Mouse (Mus musculus) ES-Bruce4 (cell line): Measurements from ENCODE around the gene Orm3.

Experiments
- CTCF ChIP-seq: IDR thresholded peaks from one replicate; pipeline ENCODE4 v1.8.1; 2011; ENCODE audit warnings: low read depth, low read length
- POLR2A ChIP-seq: IDR thresholded peaks from one replicate; pipeline ENCODE4 v1.8.1; 2011; ENCODE audit warnings: low read length; ENCODE audit not compliant: insufficient read depth

DNA sequence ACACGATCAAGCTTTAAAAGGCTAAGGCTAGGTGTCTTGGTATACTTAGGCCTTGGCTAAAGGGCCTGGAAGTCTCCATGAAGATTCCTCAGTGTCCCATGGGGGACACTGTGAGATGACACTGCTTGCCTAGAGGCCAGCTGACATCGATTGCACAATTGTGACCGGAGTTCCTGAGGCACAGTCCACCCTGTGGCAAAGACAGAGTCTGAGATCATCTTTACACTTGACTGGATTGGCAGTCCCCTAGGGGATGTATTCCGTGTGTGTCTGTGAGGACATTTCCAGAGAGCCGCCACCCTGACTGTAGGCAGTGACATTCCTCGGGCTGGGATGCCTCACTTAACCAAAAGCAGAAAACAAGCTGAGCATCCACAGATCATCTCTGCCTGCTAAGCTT lies 3.9 kb downstream of the Orm3 start:
- TF ChIP-seq POLR2A (no peak), CTCF (no peak)
